Mouse (Mus musculus): ENCODE results near the gene Rock2. TPM values are rescaled to one million over a fixed set of nuclear protein-coding genes. Genes with fewer than 3 reads are reported as not detected.

The Rock2 gene
- polyA plus RNA-seq, 1 experiment from 2014 or later: 14.4 TPM

DNA sequence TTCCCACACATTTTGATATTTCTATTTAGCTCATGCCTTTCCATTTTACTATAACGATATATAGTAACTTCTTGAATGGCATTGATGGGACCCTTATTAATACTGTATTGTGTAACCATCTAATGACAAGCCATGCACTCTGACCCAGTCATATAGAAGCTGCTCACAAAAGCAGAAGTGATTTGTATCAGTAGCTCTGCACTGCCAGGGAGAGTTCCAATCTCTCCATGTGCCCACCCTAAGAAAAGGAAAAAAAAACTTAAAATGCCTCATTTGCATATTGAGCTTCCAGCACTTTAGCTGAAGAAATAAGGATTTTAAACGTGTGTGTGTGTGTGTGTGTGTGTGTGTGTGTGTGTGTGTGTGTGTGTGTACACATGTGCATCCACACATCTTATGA lies 97.7 kb downstream of the Rock2 start:
- H3K4me3 ChIP-seq: no peak overlapping the region
- WGBS (ENCODE audit: insufficient replicate concordance): 79% methylated on average over 2 of the region's 2 CpGs
- peaks cover 11% of the 10 kb centered on the region; the same call in 1 of the 2 replicates for H3K4me1 ChIP-seq
- H3K9ac ChIP-seq: no peak overlapping the region
- H3K4me2 ChIP-seq: no peak overlapping the region
- peaks cover 16% of the 10 kb centered on the region for H3K36me3 ChIP-seq
- ATAC-seq: no peak
- H3K27me3 ChIP-seq (replicated peaks): peaks cover 4% of the 10 kb centered on the region
- no peak overlapping the region for H3K27ac ChIP-seq
- H3K9me3 ChIP-seq (replicated peaks): no peaks in the 10 kb centered on the region

DNA sequence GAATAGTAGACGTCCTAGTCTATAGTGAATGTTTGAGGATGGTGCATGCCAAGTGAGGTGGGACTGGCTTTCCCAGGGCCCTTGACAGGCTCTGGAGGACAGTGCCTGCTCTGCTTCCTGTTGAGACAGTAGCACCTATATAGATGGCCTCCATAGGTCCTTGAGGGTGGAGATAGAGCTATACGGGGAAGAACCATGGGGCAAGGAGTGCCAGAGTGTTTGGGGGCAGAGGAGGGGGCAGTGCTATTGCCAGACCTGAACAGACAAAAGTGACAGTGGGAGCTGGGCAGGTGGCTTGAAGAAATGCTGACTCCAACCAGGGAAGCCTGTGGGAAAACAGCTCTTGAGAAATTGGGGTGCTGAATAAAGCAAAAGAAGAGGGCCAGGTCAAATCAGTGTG lies 99.6 kb downstream of the Rock2 start:
- WGBS (ENCODE audit: insufficient replicate concordance): 80% methylated on average over 2 of the region's 2 CpGs
- Histone ChIP-seq H3K9me3 (replicated peaks) (no peaks in the 10 kb centered on the region), H3K27ac (no peak overlapping the region), H3K9ac (no peak overlapping the region), H3K36me3 (peaks cover 10% of the 10 kb centered on the region), H3K4me3 (no peak overlapping the region), H3K4me2 (no peak overlapping the region), H3K4me1 (peaks cover 18% of the 10 kb centered on the region), H3K27me3 (replicated peaks) (peaks cover 24% of the 10 kb centered on the region)
- ATAC-seq: no peak

DNA sequence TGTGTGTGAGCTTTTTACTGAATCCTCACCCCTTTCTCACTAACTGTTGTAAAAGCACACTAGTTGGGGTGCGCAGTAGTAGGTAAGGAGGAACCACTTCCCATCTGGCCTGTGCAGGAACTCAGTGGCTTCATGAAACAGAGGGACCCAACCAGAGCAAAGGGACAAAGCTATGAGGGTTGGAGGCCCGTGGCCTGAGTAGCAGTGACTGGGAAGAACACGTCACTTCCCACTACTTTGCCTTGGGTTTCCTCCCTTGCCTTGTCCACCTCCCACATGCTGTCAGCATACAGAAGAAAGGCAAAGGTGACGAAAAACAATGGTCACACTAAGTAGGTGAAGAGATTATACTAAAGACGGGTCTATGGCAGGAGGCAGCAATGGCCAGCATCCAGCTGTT lies 101.6 kb downstream of the Rock2 start:
- Histone ChIP-seq H3K9me3 (replicated peaks) (no peaks in the 10 kb centered on the region), H3K36me3 (0 out of 2 replicates have a peak, but pooled peaks cover 5% of the 10 kb centered on the region), H3K4me3 (no peak overlapping the region), H3K27ac (no peak overlapping the region), H3K4me2 (no peak overlapping the region), H3K4me1 (peaks cover 36% of the 10 kb centered on the region), H3K9ac (no peak overlapping the region), H3K27me3 (replicated peaks) (peaks cover 35% of the 10 kb centered on the region)
- ATAC-seq: no peak
- WGBS (ENCODE audit: insufficient replicate concordance): 71% methylated on average over 5 of the region's 5 CpGs

DNA sequence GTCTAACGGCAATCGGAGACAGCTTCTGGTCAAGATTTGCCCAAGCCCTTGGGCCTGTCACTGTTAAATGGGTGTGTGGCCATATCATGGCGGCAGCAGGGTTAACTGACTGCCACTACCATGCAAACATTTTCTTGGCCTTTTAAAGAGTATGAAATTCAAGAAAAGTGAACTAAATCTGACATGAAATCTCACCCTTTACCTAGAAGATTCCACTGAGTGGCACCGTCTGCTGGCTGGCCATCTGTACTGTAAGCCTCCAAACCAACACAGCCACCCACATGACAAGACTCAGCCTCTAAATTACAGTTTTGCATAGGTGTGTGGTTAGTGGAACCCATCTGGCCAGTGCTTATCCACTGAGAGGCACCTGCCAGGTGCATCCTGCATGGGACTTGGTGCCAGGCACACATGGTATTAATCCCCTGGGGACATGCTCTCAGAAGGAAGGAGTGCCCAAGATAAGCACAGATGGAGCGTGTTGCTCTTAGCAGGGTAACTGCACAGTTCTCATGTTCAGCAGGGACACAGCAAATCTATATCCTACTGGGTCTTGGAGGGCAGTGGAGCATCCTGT lies 102.3 kb downstream of the Rock2 start:
- H3K4me3 ChIP-seq: no peak overlapping the region
- H3K9ac ChIP-seq: no peak overlapping the region
- WGBS (ENCODE audit: insufficient replicate concordance): 78% methylated on average over 5 of the region's 5 CpGs
- 0 out of 2 replicates have a peak, but pooled peaks cover 5% of the 10 kb centered on the region for H3K36me3 ChIP-seq
- H3K27me3 ChIP-seq (replicated peaks): peaks cover 42% of the 10 kb centered on the region
- no peak overlapping the region for H3K27ac ChIP-seq
- H3K4me2 ChIP-seq: no peak overlapping the region
- no peaks in the 10 kb centered on the region for H3K9me3 ChIP-seq (replicated peaks)
- peaks cover 43% of the 10 kb centered on the region for H3K4me1 ChIP-seq
- ATAC-seq: no peak

DNA sequence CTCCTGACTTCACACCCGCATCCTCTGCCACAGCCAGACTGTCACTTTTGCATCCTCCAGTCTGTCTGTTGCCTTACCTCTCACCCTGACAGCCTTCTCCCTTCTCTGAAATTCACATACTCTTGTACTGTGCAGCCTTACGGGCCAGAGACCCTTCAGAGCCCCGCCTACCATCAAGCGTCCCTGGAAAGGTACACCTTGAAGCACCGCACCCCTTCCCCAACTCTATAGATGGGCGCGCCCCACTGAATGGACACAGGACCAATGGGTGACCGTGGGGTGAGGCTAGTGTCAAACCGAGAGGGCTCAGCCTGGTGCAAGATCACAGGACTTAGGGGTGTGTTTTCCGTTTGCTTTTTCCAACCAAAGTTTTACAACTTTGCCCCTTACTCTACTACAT lies 104.5 kb downstream of the Rock2 start:
- no peak for ATAC-seq
- Histone ChIP-seq H3K4me2 (peak overlapping the region; percentile 97), H3K27ac (no peak overlapping the region), H3K27me3 (replicated peaks) (peaks cover 45% of the 10 kb centered on the region), H3K9me3 (replicated peaks) (no peaks in the 10 kb centered on the region), H3K4me3 (peak overlapping the region; percentile 75), H3K4me1 (peaks cover 47% of the 10 kb centered on the region), H3K36me3 (0 out of 2 replicates have a peak, but pooled peaks cover 5% of the 10 kb centered on the region), H3K9ac (peak overlapping the region; percentile 73)
- WGBS (ENCODE audit: insufficient replicate concordance): 13% methylated on average over 10 of the region's 10 CpGs

DNA sequence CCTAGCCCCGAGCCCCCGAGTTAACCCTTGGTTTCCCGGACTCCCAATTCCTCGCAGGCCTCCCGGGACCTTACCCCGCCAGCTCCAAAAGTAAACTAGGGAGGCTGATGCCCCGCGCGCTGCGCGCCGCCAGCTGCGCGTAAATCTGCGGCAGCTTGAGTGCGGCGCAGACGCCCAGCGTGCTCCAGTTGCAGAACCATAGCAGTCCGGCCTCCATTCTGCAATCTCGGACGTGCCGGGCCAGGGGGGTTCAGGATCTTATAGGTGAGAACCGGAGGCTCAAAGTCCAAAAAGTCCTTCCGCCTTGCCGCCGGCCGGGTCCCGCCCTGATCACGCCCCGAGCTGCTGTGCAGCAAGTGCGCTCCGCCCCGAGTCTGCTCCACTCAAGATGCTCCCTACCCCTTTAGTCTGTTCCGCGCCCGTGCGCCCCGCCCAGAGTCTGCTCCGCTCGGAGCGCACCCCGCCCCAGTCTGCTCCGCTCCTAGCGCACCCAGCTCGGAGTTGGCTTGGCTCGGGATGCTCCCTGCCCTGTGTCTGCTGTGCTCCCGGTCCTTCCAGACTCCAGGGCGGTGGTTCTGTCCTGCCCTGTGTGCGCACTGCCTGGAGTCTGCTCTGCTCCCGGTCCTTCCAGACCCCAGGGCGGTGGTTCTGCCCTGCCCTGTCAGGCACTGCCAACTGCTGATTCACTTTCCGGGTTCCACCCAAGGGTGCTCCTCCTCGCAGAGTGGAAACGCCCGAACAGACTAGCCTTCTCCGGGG lies 105.2 kb downstream of the Rock2 start, which contains the start of gene Pqlc3:
Gene Pqlc3 (minus strand): TSS at position 670 of the 759 bp plus-strand sequence.
- under 1% methylated on average over 57 of the region's 57 CpGs for WGBS (ENCODE audit: insufficient replicate concordance)
- H3K36me3 ChIP-seq: 0 out of 2 replicates have a peak, but pooled peaks cover 5% of the 10 kb centered on the region
- peak within 1 kb of the TSS; percentile 97 for H3K4me2 ChIP-seq
- H3K9ac ChIP-seq: peak within 1 kb of the TSS; percentile 73
- H3K27ac ChIP-seq: peak within 1 kb of the TSS; percentile 79
- peak; percentile 98 for ATAC-seq
- H3K9me3 ChIP-seq (replicated peaks): no peaks in the 10 kb centered on the region
- H3K4me1 ChIP-seq: peaks cover 40% of the 10 kb centered on the region
- peaks cover 45% of the 10 kb centered on the region for H3K27me3 ChIP-seq (replicated peaks)
- H3K4me3 ChIP-seq: peak within 1 kb of the TSS; percentile 75

DNA sequence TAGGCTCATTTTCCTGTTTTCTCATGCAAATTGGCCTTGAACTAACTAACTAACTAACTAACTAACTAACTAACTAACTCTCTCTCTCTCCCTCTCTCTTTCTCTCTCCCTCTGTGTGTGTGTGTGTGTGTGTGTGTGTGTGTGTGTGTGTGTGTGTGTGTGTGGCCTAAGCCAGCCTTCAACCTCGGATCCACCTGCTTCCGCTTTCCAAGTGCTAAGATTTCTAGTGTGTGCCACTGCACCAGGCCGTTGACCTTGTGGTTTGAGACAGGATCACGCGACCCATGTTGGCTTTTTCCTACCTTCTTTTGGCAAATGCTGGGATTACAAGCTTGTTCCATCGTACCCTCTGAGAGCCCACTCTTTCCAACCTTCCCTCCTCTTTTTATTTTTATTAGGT lies 105.9 kb downstream of the Rock2 start:
- Histone ChIP-seq H3K9me3 (replicated peaks) (no peaks in the 10 kb centered on the region), H3K27ac (0 out of 2 replicates have a peak overlapping the region, but pooled peaks have one; percentile 79), H3K4me2 (peak overlapping the region; percentile 97), H3K9ac (0 out of 2 replicates have a peak overlapping the region, but pooled peaks have one; percentile 73), H3K27me3 (replicated peaks) (peaks cover 49% of the 10 kb centered on the region), H3K4me1 (peaks cover 39% of the 10 kb centered on the region), H3K36me3 (0 out of 2 replicates have a peak, but pooled peaks cover 5% of the 10 kb centered on the region), H3K4me3 (peak overlapping the region; percentile 75)
- no peak for ATAC-seq
- WGBS (ENCODE audit: insufficient replicate concordance): 49% methylated on average over 4 of the region's 6 CpGs

DNA sequence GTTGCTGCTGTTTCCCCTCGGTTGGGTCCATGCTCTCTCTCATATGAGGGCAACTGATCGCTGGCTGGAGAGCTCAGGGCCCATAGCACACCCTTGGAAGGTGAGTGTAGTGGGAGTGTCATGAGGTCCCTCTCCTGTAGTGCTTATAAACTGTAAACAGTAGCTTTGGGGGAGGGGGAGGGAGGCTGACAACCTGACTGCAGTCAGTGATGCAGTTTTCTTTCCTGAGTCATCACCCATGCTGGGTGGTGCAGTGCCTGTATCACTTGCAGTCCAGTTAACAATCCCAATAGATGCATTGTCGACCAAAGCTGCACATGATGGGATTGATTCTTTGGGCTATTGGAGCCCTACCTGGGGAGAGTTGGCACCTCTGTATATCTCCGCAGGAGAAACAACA lies 106.5 kb downstream of the Rock2 start:
- H3K4me2 ChIP-seq: 0 out of 2 replicates have a peak overlapping the region, but pooled peaks have one; percentile 97
- H3K27ac ChIP-seq: no peak overlapping the region
- H3K36me3 ChIP-seq: 0 out of 2 replicates have a peak, but pooled peaks cover 4% of the 10 kb centered on the region

DNA sequence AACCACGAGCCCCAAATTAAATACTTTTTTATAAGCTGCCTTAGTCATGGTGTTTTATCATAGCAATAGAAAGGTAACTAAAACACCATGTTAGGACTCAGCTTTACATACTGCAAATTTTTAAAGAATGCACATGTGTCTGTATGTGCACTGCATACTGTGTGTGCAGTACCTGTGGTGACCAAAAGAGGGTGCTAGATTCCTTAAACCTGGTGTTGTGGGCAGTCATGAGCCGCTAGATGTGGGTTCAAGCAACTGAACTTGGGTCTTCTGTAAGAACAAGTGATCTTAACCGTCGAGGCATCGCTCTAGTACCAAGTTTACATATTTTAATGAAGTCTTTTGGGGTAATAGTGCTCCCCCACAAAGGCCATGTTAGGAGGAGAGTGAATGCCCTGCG lies 114.8 kb downstream of the Rock2 start:
- 0 out of 2 replicates have a peak, but pooled peaks cover 8% of the 10 kb centered on the region for H3K9me3 ChIP-seq (replicated peaks)
- no peak overlapping the region for H3K4me3 ChIP-seq
- no peak for ATAC-seq
- WGBS (ENCODE audit: insufficient replicate concordance): 81% methylated on average over 6 of the region's 6 CpGs
- no peak overlapping the region for H3K4me2 ChIP-seq
- H3K27me3 ChIP-seq (replicated peaks): peaks cover 28% of the 10 kb centered on the region
- H3K36me3 ChIP-seq: no peaks in the 10 kb centered on the region
- no peak overlapping the region for H3K27ac ChIP-seq
- H3K9ac ChIP-seq: no peak overlapping the region
- peaks cover 8% of the 10 kb centered on the region for H3K4me1 ChIP-seq

More for the DNA sequence above, 106.5 kb downstream of the Rock2 start:
- H3K4me1 ChIP-seq: peaks cover 39% of the 10 kb centered on the region
- H3K9me3 ChIP-seq (replicated peaks): no peaks in the 10 kb centered on the region
- no peak overlapping the region for H3K9ac ChIP-seq
- H3K27me3 ChIP-seq (replicated peaks): peaks cover 55% of the 10 kb centered on the region
- ATAC-seq: no peak
- WGBS (ENCODE audit: insufficient replicate concordance): 55% methylated on average over 4 of the region's 4 CpGs
- no peak overlapping the region for H3K4me3 ChIP-seq

DNA sequence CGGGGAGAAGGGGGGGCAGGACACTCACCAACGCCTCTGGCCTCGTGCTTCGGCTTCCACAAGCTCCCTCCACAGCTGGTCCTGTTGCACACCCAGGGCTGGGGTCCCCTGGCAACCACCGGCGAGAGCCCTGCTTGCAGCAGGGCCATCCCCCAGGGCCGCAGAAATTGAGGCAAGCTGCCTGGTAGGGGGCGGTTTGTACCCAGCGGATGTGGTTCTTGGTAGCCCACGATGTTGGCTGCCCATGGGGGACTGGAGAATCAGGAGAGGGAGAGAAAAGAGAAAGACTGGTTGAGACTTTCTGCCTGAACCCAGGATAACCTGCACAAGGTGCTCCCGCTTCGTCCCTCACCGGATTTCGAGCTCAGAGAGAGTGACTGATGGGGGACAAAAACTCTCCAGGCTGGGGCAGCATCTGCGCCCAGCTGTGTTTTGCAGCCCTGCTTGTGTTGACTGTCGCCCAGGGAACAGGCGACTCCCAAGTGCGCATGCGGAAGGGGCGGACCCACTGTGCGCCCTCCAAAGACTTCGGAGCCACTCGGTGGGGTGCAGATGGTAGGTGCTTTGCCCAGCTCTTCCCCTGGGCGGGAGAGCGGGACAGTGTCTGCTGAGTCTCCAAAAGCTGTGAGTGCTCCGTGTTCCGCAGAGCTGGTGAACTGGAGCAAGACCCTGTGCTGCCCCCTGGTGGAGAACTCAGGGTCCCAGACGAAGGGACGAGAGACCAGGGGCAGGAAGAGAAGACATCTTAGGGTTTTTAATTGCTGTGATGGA lies 116.6 kb downstream of the Rock2 start, which contains the start of gene 2410004P03Rik:
Gene 2410004P03Rik (minus strand): TSS at position 628 of the 771 bp plus-strand sequence.
- peak within 1 kb of the TSS; percentile 72 for H3K4me2 ChIP-seq
- WGBS (ENCODE audit: insufficient replicate concordance): 7% methylated on average over 29 of the region's 29 CpGs

DNA sequence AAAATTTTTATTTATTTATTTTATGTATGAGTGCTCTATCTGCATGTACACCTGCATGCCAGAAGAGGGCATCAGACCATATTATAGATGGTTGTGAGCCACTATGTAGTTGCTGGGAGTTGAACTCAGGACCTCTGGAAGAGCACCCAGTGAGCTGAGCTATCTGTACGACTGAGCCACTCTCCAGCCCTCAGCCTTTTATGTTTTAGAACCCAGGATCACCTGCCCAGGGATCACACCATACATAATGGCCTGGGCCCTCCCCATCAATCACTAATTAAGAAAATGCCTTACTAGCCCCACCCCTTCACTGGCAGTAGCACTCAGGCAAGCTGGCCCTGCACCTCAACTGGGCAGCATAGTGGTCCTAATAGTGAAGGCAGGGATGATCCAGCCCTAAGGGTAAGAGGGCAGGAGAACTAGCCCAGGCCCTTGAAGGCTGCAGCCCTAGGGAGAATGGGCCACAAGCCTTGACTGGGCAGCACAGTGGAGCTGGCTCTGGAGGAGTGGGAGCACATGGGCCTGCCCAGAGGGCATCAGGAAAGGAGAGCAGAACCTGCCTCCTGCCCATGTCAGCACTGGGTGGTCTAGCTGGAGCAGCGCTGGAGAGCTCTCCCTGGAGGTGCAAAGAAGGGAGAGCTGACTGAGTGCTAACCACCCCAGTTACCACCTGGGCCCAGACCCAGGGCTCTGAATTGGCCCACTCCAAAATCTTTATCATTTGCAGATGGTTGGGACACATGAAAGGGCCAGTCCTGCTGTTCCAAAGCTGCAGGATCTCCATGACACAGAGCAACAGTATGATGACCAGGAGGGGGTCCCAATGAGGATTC lies 117.6 kb downstream of the Rock2 start:
- Histone ChIP-seq H3K27ac (no peak overlapping the region), H3K9me3 (replicated peaks) (0 out of 2 replicates have a peak, but pooled peaks cover 8% of the 10 kb centered on the region), H3K36me3 (no peaks in the 10 kb centered on the region), H3K4me1 (peaks cover 8% of the 10 kb centered on the region), H3K4me2 (no peak overlapping the region), H3K9ac (no peak overlapping the region), H3K4me3 (no peak overlapping the region), H3K27me3 (replicated peaks) (peaks cover 10% of the 10 kb centered on the region; the same call in 1 of the 2 replicates)
- 46% methylated on average over 2 of the region's 2 CpGs for WGBS (ENCODE audit: insufficient replicate concordance)
- ATAC-seq: peak; percentile 27; the same call in 1 of the 2 replicates

More for the DNA sequence above, 116.6 kb downstream of the Rock2 start, which contains the start of gene 2410004P03Rik:
- Histone ChIP-seq H3K27me3 (replicated peaks) (peaks cover 18% of the 10 kb centered on the region), H3K36me3 (no peaks in the 10 kb centered on the region), H3K4me3 (peak within 1 kb of the TSS; percentile 49), H3K4me1 (peaks cover 8% of the 10 kb centered on the region), H3K9me3 (replicated peaks) (0 out of 2 replicates have a peak, but pooled peaks cover 8% of the 10 kb centered on the region), H3K9ac (no peak within 1 kb of the TSS), H3K27ac (no peak within 1 kb of the TSS)
- ATAC-seq: peak; percentile 68

All from liver, embryonic 12.5 days (tissue).